Mouse (Mus musculus) heart, embryonic 11.5 days (tissue): Measurements from ENCODE around the gene Mcrs1. TPM values are rescaled to one million over a fixed set of nuclear protein-coding genes. Genes with fewer than 3 reads are reported as not detected.
A peak's percentile ranks its signal among the peaks of the same experiment; 100 is the strongest.

Source experiments
- ATAC-seq: fragments of 200-750 bp; cut with Nextera tagmentation; replicated peaks from 2 replicates; pipeline ENCODE4 v1.8.0; 2017; ENCODE audit warnings: moderate library complexity; ENCODE audit not compliant: insufficient number of reproducible peaks, low FRiP score, low TSS enrichment
- H3K27ac ChIP-seq: fragments of 300-500 bp; sonication (generic); 2 replicates; pipeline ENCODE4 v1.5.1; 2014; ENCODE audit warnings: mild to moderate bottlenecking, low read depth, low read length
- H3K27me3 ChIP-seq: fragments of 300-500 bp; sonication (generic); 2 replicates; pipeline ENCODE4 v1.6.1; 2014; ENCODE audit warnings: mild to moderate bottlenecking, low read length, mixed read lengths; ENCODE audit not compliant: control insufficient read depth, insufficient read depth
- H3K36me3 ChIP-seq: fragments of 300-500 bp; sonication (generic); 2 replicates; pipeline ENCODE4 v1.6.1; 2014; ENCODE audit warnings: mild to moderate bottlenecking, low read length, moderate library complexity, mixed read lengths; ENCODE audit not compliant: control insufficient read depth, insufficient read depth
- H3K4me1 ChIP-seq: fragments of 300-500 bp; sonication (generic); 2 replicates; pipeline ENCODE4 v1.6.1; 2014; ENCODE audit warnings: low read length; ENCODE audit not compliant: control insufficient read depth, insufficient read depth
- H3K4me2 ChIP-seq: fragments of 300-500 bp; sonication (generic); 2 replicates; pipeline ENCODE4 v1.6.1; 2014; ENCODE audit warnings: mild to moderate bottlenecking, moderate library complexity
- H3K4me3 ChIP-seq: fragments of 300-500 bp; sonication (generic); 2 replicates; pipeline ENCODE4 v1.5.1; 2014; ENCODE audit warnings: low read depth, low read length
- H3K9ac ChIP-seq: fragments of 300-500 bp; sonication (generic); 2 replicates; pipeline ENCODE4 v1.6.1; 2014; ENCODE audit warnings: mild to moderate bottlenecking, low read depth, low read length, moderate library complexity
- H3K9me3 ChIP-seq: fragments of 300-500 bp; sonication (generic); replicated peaks from 2 replicates; pipeline ENCODE4 v1.6.1; 2016; ENCODE audit warnings: low read length; ENCODE audit not compliant: control insufficient read depth
- WGBS: fragments of 180-500 bp; shearing (Covaris S2); extraction: QIAGEN DNeasy Blood & Tissue Kit; methylation state at CpG from one replicate; pipeline ENCODE4 v1.1.7; 2014; ENCODE audit not compliant: insufficient replicate concordance; 5-methylcytosine and 5-hydroxymethylcytosine counted together
- polyA plus RNA-seq: library from polyadenylated mRNA; unstranded; fragments of >200 nt; fragmentation: Nextera tagmentation; extraction: Ambion mirVana; gene quantifications from 2 replicates; pipeline ENCODE4 v1.2.1, GENCODE M21; 2014

Gene Mcrs1
- polyA plus RNA-seq, 1 experiment from 2014 or later: 154 TPM

- WGBS: 2% methylated on average over 22 of the region's 22 CpGs
- Histone ChIP-seq H3K9ac (no peak overlapping the region), H3K9me3 (no peaks in the 10 kb centered on the region), H3K27me3 (peaks cover 93% of the 10 kb centered on the region), H3K4me2 (peak overlapping the region; percentile 90), H3K27ac (no peak overlapping the region), H3K36me3 (no peaks in the 10 kb centered on the region), H3K4me1 (peaks cover 28% of the 10 kb centered on the region), H3K4me3 (peak overlapping the region; percentile 43)
- no peak for ATAC-seq
Measured at GRCm38 (mm10) chr15:99225081-99225810, 26.5 kb downstream of the Mcrs1 start.

GRCm38 (mm10) chr15:99224208-99224911, 27.4 kb downstream of the Mcrs1 start, which contains the start of gene Kcnh3:
TSS of gene Kcnh3 (plus strand) at chr15:99224861.
- WGBS: under 1% methylated on average over 57 of the region's 66 CpGs
- H3K4me2 ChIP-seq: peak within 1 kb of the TSS; percentile 90
- H3K36me3 ChIP-seq: no peaks in the 10 kb centered on the region
- H3K27me3 ChIP-seq: peaks cover 94% of the 10 kb centered on the region
- ATAC-seq: 0 out of 2 replicates have a peak, but pooled peaks have one; percentile 46
- peaks cover 28% of the 10 kb centered on the region for H3K4me1 ChIP-seq
- no peaks in the 10 kb centered on the region for H3K9me3 ChIP-seq
- peak within 1 kb of the TSS; percentile 62 for H3K9ac ChIP-seq
- no peak within 1 kb of the TSS for H3K27ac ChIP-seq
- H3K4me3 ChIP-seq: peak within 1 kb of the TSS; percentile 43

GRCm38 (mm10) chr15:99223585-99224207, 28.1 kb downstream of the Mcrs1 start:
- under 1% methylated on average over 45 of the region's 46 CpGs for WGBS
- no peaks in the 10 kb centered on the region for H3K9me3 ChIP-seq

GRCm38 (mm10) chr15:99222794-99223584, 28.8 kb downstream of the Mcrs1 start:
- H3K9me3 ChIP-seq: no peaks in the 10 kb centered on the region
- H3K27ac ChIP-seq: no peak overlapping the region
- peak overlapping the region; percentile 90 for H3K4me2 ChIP-seq
- H3K4me1 ChIP-seq: peaks cover 28% of the 10 kb centered on the region
- 9% methylated on average over 18 of the region's 18 CpGs for WGBS
- peaks cover 83% of the 10 kb centered on the region for H3K27me3 ChIP-seq
- H3K9ac ChIP-seq: peak overlapping the region; percentile 62; the same call in 1 of the 2 replicates
- no peak for ATAC-seq
- H3K4me3 ChIP-seq: peak overlapping the region; percentile 43
- H3K36me3 ChIP-seq: no peaks in the 10 kb centered on the region

More at GRCm38 (mm10) chr15:99223585-99224207, 28.1 kb downstream of the Mcrs1 start:
- peaks cover 28% of the 10 kb centered on the region for H3K4me1 ChIP-seq
- peak overlapping the region; percentile 43 for H3K4me3 ChIP-seq
- no peaks in the 10 kb centered on the region for H3K36me3 ChIP-seq
- ATAC-seq: 0 out of 2 replicates have a peak, but pooled peaks have one; percentile 10
- H3K27me3 ChIP-seq: peaks cover 88% of the 10 kb centered on the region
- H3K4me2 ChIP-seq: peak overlapping the region; percentile 90
- peak overlapping the region; percentile 62 for H3K9ac ChIP-seq
- H3K27ac ChIP-seq: no peak overlapping the region

- Histone ChIP-seq H3K4me1 (peaks cover 28% of the 10 kb centered on the region), H3K9me3 (no peaks in the 10 kb centered on the region), H3K27me3 (peaks cover 68% of the 10 kb centered on the region), H3K4me2 (no peak overlapping the region), H3K36me3 (no peaks in the 10 kb centered on the region), H3K4me3 (no peak overlapping the region), H3K9ac (no peak overlapping the region), H3K27ac (no peak overlapping the region)
- ATAC-seq: no peak
- 10% methylated on average over 8 of the region's 8 CpGs for WGBS
Measured at GRCm38 (mm10) chr15:99221315-99221952, 30.3 kb downstream of the Mcrs1 start.

GRCm38 (mm10) chr15:99217630-99218029, 34.1 kb downstream of the Mcrs1 start:
- Histone ChIP-seq H3K4me2 (no peak overlapping the region), H3K9me3 (no peaks in the 10 kb centered on the region), H3K27ac (no peak overlapping the region), H3K4me1 (peaks cover 2% of the 10 kb centered on the region; the same call in 1 of the 2 replicates), H3K27me3 (peaks cover 30% of the 10 kb centered on the region), H3K36me3 (peaks cover 5% of the 10 kb centered on the region), H3K4me3 (no peak overlapping the region), H3K9ac (no peak overlapping the region)
- WGBS: 86% methylated on average over 4 of the region's 4 CpGs
- ATAC-seq: no peak; the same call in 1 of the 2 replicates

GRCm38 (mm10) chr15:99215741-99216463, 35.9 kb downstream of the Mcrs1 start:
- Histone ChIP-seq H3K9ac (no peak overlapping the region), H3K4me1 (no peaks in the 10 kb centered on the region), H3K4me2 (no peak overlapping the region), H3K36me3 (peaks cover 11% of the 10 kb centered on the region), H3K4me3 (no peak overlapping the region), H3K27me3 (peaks cover 14% of the 10 kb centered on the region), H3K27ac (no peak overlapping the region), H3K9me3 (no peaks in the 10 kb centered on the region)
- 81% methylated on average over 11 of the region's 11 CpGs for WGBS
- ATAC-seq: no peak
